Mouse (Mus musculus) intestine, postnatal 0 days (tissue): ENCODE results near the gene Eng. TPM values are rescaled to one million over a fixed set of nuclear protein-coding genes. Genes with fewer than 3 reads are reported as not detected.
A peak's percentile ranks its signal among the peaks of the same experiment; 100 is the strongest.

Source experiments
- ATAC-seq: fragments of 200-750 bp; cut with Nextera tagmentation; 2 replicates; pipeline ENCODE4 v1.8.0; 2017; ENCODE audit warnings: mild to moderate bottlenecking, moderate TSS enrichment, moderate library complexity
- H3K27ac ChIP-seq: fragments of 300-500 bp; sonication (generic); 2 replicates; pipeline ENCODE4 v1.5.1; 2014; ENCODE audit warnings: mild to moderate bottlenecking, low read depth, low read length, moderate library complexity
- H3K27me3 ChIP-seq: fragments of 300-500 bp; sonication (generic); replicated peaks from 2 replicates; pipeline ENCODE4 v1.6.1; 2014; ENCODE audit warnings: low read length, mixed read lengths; ENCODE audit not compliant: control insufficient read depth, insufficient read depth
- H3K36me3 ChIP-seq: fragments of 300-500 bp; sonication (generic); 2 replicates; pipeline ENCODE4 v1.6.1; 2014; ENCODE audit warnings: mild to moderate bottlenecking, moderate library complexity; ENCODE audit not compliant: control insufficient read depth, insufficient read depth
- H3K4me1 ChIP-seq: fragments of 300-500 bp; sonication (generic); replicated peaks from 2 replicates; pipeline ENCODE4 v1.6.1; 2014; ENCODE audit warnings: antibody characterized with exemption, low read length, mixed read lengths; ENCODE audit not compliant: control insufficient read depth, insufficient read depth
- H3K4me2 ChIP-seq: fragments of 300-500 bp; sonication (generic); replicated peaks from 2 replicates; pipeline ENCODE4 v1.6.1; 2014; ENCODE audit warnings: low read depth, mild to moderate bottlenecking, moderate library complexity
- H3K4me3 ChIP-seq: fragments of 300-500 bp; sonication (generic); 2 replicates; pipeline ENCODE4 v1.5.1; 2014; ENCODE audit warnings: low read depth, low read length
- H3K9ac ChIP-seq: fragments of 300-500 bp; sonication (generic); 2 replicates; pipeline ENCODE4 v1.6.1; 2014; ENCODE audit warnings: mild to moderate bottlenecking, low read depth, low read length
- H3K9me3 ChIP-seq: fragments of 300-500 bp; sonication (generic); 2 replicates; pipeline ENCODE4 v1.6.1; 2016; ENCODE audit warnings: mixed run types; ENCODE audit not compliant: control insufficient read depth
- CTCF ChIP-seq: sonication (generic); IDR thresholded peaks from 2 replicates; pipeline ENCODE4 v1.5.1; 2016; ENCODE audit warnings: low read depth, mild to moderate bottlenecking, control low read depth, antibody characterized with exemption, moderate library complexity
- WGBS: fragments of 180-500 bp; shearing (Covaris S2); extraction: QIAGEN DNeasy Blood & Tissue Kit; methylation state at CpG from one replicate; pipeline ENCODE4 v1.1.7; 2014; 5-methylcytosine and 5-hydroxymethylcytosine counted together
- polyA plus RNA-seq: library from polyadenylated mRNA; unstranded; fragments of >200 nt; fragmentation: Nextera tagmentation; extraction: Ambion mirVana; gene quantifications from 2 replicates; pipeline ENCODE4 v1.2.1, GENCODE M21; 2015

Eng gene
- polyA plus RNA-seq, 1 experiment from 2014 or later: 32.2 TPM

DNA sequence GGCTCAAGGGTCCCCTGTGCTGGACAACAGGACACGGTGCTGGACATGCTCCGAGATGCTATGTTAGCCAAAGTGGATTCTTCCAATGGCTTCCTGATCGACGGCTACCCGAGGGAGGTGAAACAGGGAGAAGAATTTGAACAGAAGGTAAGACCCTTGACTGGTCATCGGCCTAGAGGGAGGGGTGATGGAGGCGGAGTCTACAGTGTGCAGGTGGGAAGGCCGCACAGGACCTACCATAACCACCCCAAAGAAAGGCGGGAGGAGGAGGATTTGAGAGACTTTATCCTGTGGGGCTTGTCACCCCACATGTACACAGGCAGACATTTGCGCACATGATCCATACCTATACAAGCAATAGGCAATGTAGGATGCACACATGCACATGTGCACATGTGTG is 15.3 kb upstream of the Eng start:
- Histone ChIP-seq H3K4me1 (0 out of 2 replicates have a peak, but pooled peaks cover 3% of the 10 kb centered on the region), H3K4me3 (no peak overlapping the region), H3K27me3 (no peaks in the 10 kb centered on the region), H3K4me2 (no peak overlapping the region), H3K9ac (no peak overlapping the region), H3K36me3 (no peaks in the 10 kb centered on the region), H3K27ac (no peak overlapping the region), H3K9me3 (no peaks in the 10 kb centered on the region)
- WGBS: 87% methylated on average over 10 of the region's 10 CpGs
- TF ChIP-seq CTCF: no peak
- ATAC-seq: no peak

DNA sequence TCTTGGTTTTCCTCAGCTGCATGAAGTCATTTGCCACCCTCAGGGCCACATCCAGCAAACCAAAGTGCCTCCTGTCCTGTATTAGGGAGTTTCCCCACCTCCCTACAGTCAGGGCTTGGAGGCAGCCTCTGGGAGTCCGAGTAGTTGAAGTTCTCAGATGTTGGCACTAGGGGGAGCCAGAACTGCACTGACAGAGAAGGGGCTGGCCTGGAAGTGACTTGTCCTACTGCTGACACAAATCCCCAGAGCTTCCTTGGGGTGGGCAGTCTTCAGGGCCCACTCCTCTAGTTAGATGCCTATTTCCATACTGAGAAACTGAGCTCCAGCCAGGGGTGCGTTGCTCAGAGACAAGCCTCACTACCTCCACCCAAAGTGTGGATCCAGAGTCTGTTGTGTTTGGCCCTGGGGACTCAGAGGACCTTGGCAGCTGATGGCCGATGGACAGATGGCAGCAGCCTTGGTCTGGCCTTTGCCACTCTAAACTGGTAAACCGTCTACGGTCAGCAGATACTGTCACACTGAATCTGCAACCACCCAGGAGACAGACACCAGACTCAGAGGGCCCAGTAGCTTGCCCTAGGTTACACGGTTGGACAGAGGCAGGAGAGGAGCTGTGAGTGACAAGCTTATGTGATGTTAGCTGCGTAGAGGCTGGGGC is 14.5 kb upstream of the Eng start:
- ATAC-seq: peak; percentile 41
- H3K4me2 ChIP-seq: no peak overlapping the region
- no peak overlapping the region for H3K9ac ChIP-seq
- no peaks in the 10 kb centered on the region for H3K27me3 ChIP-seq
- no peaks in the 10 kb centered on the region for H3K36me3 ChIP-seq
- no peaks in the 10 kb centered on the region for H3K4me1 ChIP-seq
- H3K4me3 ChIP-seq: no peak overlapping the region
- 52% methylated on average over 7 of the region's 7 CpGs for WGBS
- peak; percentile 97 for TF ChIP-seq CTCF
- H3K9me3 ChIP-seq: no peaks in the 10 kb centered on the region
- H3K27ac ChIP-seq: no peak overlapping the region

- no peak overlapping the region for H3K4me2 ChIP-seq
- no peaks in the 10 kb centered on the region for H3K36me3 ChIP-seq
- peak overlapping the region; percentile 57 for H3K27ac ChIP-seq
- no peak for TF ChIP-seq CTCF
- H3K4me3 ChIP-seq: no peak overlapping the region
- no peaks in the 10 kb centered on the region for H3K27me3 ChIP-seq
- 65% methylated on average over 5 of the region's 5 CpGs for WGBS
- peak overlapping the region; percentile 18; the same call in 1 of the 2 replicates for H3K9ac ChIP-seq
- H3K9me3 ChIP-seq: no peaks in the 10 kb centered on the region
- 0 out of 2 replicates have a peak, but pooled peaks cover 2% of the 10 kb centered on the region for H3K4me1 ChIP-seq
- ATAC-seq: no peak
Measured at GRCm38 (mm10) chr2:32633660-32634059, 12.7 kb upstream of the Eng start.

- no peak for TF ChIP-seq CTCF
Measured at GRCm38 (mm10) chr2:32634277-32635105, 11.9 kb upstream of the Eng start.

DNA sequence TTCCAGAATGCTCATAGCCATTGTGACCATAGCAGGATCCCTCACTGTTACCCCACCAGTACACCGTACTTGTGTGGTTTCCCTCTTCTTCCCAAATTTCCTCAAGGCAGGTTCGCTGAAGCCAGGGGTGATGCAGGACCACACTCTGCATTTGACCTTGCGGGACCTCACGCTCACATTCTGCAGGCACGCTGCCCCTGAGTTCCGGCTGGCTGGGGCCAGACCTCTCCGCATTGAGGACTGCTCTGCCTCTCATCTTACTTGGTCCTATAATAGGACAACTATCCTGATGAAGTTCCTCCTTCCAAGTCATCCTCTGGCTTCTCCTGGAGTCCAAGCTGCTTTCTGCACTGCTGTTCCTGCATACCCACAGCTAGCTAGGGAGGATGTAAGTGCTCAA is 9.8 kb upstream of the Eng start:
- no peak for ATAC-seq
- 81% methylated on average over 7 of the region's 7 CpGs for WGBS
- H3K36me3 ChIP-seq: no peaks in the 10 kb centered on the region

More at GRCm38 (mm10) chr2:32634277-32635105, 11.9 kb upstream of the Eng start:
- no peak for ATAC-seq
- Histone ChIP-seq H3K27ac (no peak overlapping the region), H3K27me3 (no peaks in the 10 kb centered on the region), H3K9ac (no peak overlapping the region), H3K9me3 (no peaks in the 10 kb centered on the region), H3K36me3 (no peaks in the 10 kb centered on the region), H3K4me1 (0 out of 2 replicates have a peak, but pooled peaks cover 2% of the 10 kb centered on the region), H3K4me3 (no peak overlapping the region), H3K4me2 (no peak overlapping the region)
- 87% methylated on average over 10 of the region's 10 CpGs for WGBS

GRCm38 (mm10) chr2:32637778-32638281 is 8.6 kb upstream of the Eng start:
- H3K9ac ChIP-seq: no peak overlapping the region
- H3K27me3 ChIP-seq: no peaks in the 10 kb centered on the region
- H3K27ac ChIP-seq: 0 out of 2 replicates have a peak overlapping the region, but pooled peaks have one; percentile 35
- TF ChIP-seq CTCF: no peak
- WGBS: 30% methylated on average over 11 of the region's 11 CpGs
- no peaks in the 10 kb centered on the region for H3K9me3 ChIP-seq
- no peak overlapping the region for H3K4me3 ChIP-seq
- 0 out of 2 replicates have a peak, but pooled peaks cover 2% of the 10 kb centered on the region for H3K4me1 ChIP-seq
- no peak overlapping the region for H3K4me2 ChIP-seq
- H3K36me3 ChIP-seq: no peaks in the 10 kb centered on the region
- 0 out of 2 replicates have a peak, but pooled peaks have one; percentile 31 for ATAC-seq

More for the DNA sequence above, 9.8 kb upstream of the Eng start:
- Histone ChIP-seq H3K4me1 (0 out of 2 replicates have a peak, but pooled peaks cover 2% of the 10 kb centered on the region), H3K9ac (no peak overlapping the region), H3K4me2 (no peak overlapping the region), H3K9me3 (no peaks in the 10 kb centered on the region), H3K27me3 (no peaks in the 10 kb centered on the region), H3K27ac (no peak overlapping the region), H3K4me3 (no peak overlapping the region)
- TF ChIP-seq CTCF: no peak
